Mouse (Mus musculus) lung, postnatal 10 days (tissue): Measurements from ENCODE around the gene Map4k5.
A peak's percentile ranks its signal among the peaks of the same experiment; 100 is the strongest.

Experiments
- DNase-seq: peaks from one replicate; pipeline ENCODE4 v3.0.0; 2021

The Map4k5 gene

GRCm38 (mm10) chr12:69892371-69893251 is at the start of gene Map4k5, which contains the start of gene Atl1:
Gene Map4k5, minus strand, starts transcription at chr12:69893200.
Gene Atl1, plus strand, starts transcription at chr12:69892614.
- peak; percentile 93 for DNase-seq

GRCm38 (mm10) chr12:69941655-69942329 is 48.8 kb upstream of the Map4k5 start:
- no peak for DNase-seq

GRCm38 (mm10) chr12:69939291-69939690 is 46.3 kb upstream of the Map4k5 start:
- no peak for DNase-seq

- DNase-seq = no peak
Observed at GRCm38 (mm10) chr12:69937731-69938130, 44.7 kb upstream of the Map4k5 start.

GRCm38 (mm10) chr12:69926716-69927115 is 33.7 kb upstream of the Map4k5 start:
- no peak for DNase-seq

- DNase-seq = peak; percentile 45
Observed at GRCm38 (mm10) chr12:69924012-69924411, 31.0 kb upstream of the Map4k5 start.

- no peak for DNase-seq
Observed at GRCm38 (mm10) chr12:69923603-69924002, 30.6 kb upstream of the Map4k5 start.

GRCm38 (mm10) chr12:69923128-69923527 is 30.1 kb upstream of the Map4k5 start:
- no peak for DNase-seq

GRCm38 (mm10) chr12:69922099-69922498 is 29.1 kb upstream of the Map4k5 start:
- DNase-seq = no peak

- no peak for DNase-seq
Observed at GRCm38 (mm10) chr12:69917870-69918269, 24.9 kb upstream of the Map4k5 start.

GRCm38 (mm10) chr12:69912737-69913136 is 19.7 kb upstream of the Map4k5 start:
- DNase-seq = no peak

- no peak for DNase-seq
Observed at GRCm38 (mm10) chr12:69911906-69912305, 18.9 kb upstream of the Map4k5 start.

GRCm38 (mm10) chr12:69908511-69908900 is 15.5 kb upstream of the Map4k5 start:
- no peak for DNase-seq

- peak; percentile 24 for DNase-seq
Observed at GRCm38 (mm10) chr12:69907667-69908510, 14.9 kb upstream of the Map4k5 start.

- no peak for DNase-seq
Observed at GRCm38 (mm10) chr12:69904991-69905390, 12.0 kb upstream of the Map4k5 start.

GRCm38 (mm10) chr12:69898119-69898518 is 5.1 kb upstream of the Map4k5 start:
- DNase-seq = no peak

GRCm38 (mm10) chr12:69895046-69895445 is 2.0 kb upstream of the Map4k5 start:
- no peak for DNase-seq

GRCm38 (mm10) chr12:69893927-69894326 is 927 bp upstream of the Map4k5 start:
- no peak for DNase-seq

GRCm38 (mm10) chr12:69891721-69892120 is 1.3 kb downstream of the Map4k5 start:
- DNase-seq = no peak

GRCm38 (mm10) chr12:69890476-69890875 is 2.5 kb downstream of the Map4k5 start:
- DNase-seq = peak; percentile 28

GRCm38 (mm10) chr12:69890051-69890450 is 2.9 kb downstream of the Map4k5 start:
- no peak for DNase-seq

- no peak for DNase-seq
Observed at GRCm38 (mm10) chr12:69888345-69888744, 4.7 kb downstream of the Map4k5 start.

- DNase-seq = no peak
Observed at GRCm38 (mm10) chr12:69887776-69888175, 5.2 kb downstream of the Map4k5 start.
